Mouse (Mus musculus) embryo, embryonic 10.5 days (tissue): ENCODE data around the gene Lrp5.
A peak's percentile ranks its signal among the peaks of the same experiment; 100 is the strongest.

Experiments
- DNase-seq: peaks from one replicate; pipeline ENCODE4 v3.0.0-alpha.2; 2015; ENCODE audit warnings: low spot score

Lrp5 gene

DNA sequence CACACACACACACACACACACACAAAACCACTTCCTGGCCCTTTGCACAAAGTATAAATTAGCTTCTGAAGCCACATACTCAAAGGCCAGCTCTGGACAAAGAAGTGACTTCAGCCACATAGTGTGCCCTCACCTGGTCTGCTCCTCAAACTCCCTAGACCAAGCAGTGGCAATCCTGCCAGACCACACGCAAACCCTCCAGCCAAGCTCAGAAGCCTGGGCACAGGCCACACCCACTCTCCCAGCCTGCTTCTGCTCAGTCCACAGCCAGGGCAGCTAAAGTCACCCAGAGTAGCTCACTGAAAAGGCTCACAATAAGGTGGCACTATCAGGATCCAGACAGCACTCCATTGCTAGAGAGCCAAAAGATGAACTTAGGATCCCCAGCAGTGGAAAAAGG, 30.2 kb downstream of the Lrp5 start:
- DNase-seq: no peak

DNA sequence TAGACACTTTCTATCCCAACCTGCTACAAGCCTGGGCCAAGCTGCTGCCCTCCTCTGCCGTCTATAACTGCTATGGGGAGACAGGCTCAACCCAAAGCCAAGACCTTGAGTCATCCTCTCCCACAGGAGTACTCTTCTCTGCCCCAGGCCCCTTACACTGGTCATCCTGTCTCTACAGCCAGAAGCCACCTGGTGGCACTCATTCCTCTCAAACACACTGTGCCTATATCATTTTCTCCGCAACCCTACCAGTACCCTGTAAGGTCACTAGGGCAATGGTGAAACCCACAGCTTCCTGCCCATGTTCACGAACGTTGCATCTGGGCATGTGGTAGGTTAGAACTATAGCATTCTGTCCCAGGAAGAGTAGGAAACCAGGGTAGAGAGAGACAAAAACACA, 31.4 kb downstream of the Lrp5 start:
- DNase-seq: no peak

DNA sequence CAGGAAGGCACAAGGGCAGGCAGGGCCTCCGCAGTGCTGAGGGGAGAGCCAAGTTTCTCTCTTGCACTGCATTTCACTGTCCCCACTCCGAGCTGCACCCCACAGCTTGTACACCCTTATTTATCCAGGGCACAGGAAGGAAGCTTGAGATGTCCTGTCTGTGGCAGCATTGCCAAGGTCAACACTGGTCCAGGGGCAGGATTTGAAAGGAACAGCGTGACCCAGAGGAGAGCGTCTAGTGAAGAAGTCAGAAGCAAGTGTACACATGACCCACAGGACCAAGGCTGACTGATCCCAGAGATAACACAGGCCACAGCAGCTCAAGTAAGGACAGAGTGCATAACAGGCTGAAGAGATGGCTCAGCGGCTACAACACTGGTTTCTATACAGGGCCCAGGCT, 32.3 kb downstream of the Lrp5 start:
- DNase-seq: no peak

DNA sequence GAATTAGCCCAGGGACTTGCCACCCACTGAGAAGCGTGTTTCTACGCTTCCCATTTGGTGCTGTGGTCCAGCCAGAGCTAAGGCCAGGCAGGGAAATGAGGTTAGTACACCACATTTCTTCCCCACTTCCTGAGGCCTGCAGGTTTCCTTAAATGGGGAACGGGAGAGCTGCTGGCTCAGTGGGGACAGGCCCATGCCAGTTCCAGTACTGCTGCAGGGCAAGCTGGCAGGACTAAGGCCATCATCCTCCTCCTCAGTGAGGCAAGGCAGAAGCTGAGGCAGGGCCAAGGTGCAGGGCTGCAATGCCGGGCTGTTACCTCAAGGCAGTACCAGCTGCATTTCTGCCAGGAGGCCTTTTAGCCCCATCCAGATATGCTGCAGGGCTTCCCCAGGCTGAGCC, 32.9 kb downstream of the Lrp5 start:
- no peak for DNase-seq

DNA sequence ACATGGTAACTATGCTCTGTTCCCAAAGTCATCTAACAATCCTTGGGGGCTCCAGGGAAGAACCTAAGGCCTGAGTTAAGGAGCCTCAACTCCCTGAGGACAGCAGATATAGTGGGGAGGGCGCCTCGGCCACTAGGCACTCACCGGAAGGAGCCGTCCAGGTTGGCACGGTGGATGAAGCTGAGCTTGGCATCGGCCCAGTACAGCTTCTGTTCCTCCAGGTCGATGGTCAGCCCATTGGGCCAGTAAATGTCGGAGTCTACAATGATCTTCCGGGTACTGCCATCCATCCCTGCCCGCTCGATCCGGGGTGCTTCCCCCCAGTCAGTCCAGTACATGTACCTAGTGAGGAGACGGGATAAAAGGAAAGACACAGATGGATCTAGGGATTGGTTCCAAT, 34.4 kb downstream of the Lrp5 start:
- DNase-seq: no peak

DNA sequence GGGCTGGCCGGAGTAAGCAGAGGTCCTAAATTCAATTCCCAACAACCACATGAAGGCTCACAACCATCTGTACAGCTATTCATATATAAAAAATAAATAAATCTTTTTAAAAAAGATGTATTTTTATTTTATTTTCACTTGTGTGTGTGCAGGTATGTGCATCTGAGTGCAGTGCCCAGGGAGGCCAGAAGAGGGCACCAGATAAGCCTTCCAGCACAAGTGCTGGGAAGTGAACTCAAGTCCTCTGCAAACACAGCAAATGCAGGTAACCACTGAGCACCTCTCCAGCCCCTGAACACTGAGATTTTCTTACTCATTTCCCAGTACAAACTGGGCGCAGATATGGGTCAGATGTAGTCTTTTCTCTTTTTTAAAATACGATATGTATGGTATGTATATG, 35.1 kb downstream of the Lrp5 start:
- peak; percentile 16 for DNase-seq

DNA sequence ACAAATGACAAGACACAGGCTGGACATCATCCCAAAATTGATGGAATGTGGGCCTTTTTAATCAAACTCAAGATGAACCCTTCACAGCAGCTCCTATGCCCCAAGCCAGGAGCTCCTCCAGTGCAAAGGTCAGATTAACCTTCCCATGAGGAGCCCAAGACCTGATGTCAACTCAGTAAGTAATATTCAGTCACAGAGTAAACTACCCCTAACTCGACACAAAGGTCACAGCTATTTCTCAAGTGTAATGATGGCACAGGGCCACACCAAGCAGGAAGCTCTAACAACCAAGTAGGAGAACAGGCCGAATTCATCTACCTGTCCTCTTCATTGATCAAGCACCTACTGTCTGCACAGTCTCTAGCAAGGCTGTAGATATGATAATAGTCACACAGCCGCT, 35.9 kb downstream of the Lrp5 start:
- DNase-seq: no peak

DNA sequence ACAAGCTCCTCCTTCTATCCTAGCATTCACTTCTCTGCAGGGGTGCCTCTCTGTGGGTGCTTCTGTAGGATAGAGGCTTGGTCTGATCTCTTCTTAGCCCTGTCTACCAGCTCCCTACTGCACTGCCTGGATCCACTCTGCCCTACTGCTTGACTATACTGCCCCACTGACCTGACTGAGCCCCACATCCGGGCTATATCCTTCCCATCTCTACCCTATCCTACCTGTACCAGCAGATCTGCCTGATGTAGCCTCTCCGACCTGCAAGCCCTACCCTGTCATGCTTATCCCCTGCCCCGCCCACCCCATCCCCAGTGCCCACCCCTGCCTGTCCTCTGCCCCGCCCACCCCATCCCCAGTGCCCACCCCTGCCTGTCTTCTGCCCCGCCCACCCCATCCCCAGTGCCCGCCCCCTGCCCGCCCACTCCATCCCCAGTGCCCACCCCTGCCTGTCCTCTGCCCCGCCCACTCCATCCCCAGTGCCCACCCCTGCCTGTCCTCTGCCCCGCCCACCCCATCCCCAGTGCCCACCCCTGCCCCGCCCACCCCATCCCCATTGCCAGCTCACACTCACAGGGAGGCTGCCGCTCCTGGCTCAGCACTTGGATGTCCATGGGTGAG, 37.4 kb downstream of the Lrp5 start:
- no peak for DNase-seq

DNA sequence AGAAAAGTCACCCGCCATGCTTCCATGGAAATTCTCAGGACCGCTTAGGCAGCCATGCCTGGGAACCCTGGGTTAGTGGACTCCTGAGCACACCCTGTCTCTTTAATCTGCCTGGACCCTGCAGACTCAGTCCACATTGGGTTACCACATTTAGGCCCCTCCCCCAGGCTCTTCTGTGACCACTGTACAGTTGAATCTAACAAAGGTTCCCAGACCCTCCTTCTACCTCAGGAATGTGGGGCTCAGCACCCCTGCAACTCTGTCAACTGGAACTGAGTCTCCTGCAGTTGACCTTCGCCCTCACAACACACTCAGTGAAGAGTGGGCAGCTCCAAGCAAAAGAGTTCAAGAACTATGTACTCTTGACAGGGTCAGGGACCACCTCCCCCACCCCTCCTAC, 38.4 kb downstream of the Lrp5 start:
- DNase-seq: no peak

DNA sequence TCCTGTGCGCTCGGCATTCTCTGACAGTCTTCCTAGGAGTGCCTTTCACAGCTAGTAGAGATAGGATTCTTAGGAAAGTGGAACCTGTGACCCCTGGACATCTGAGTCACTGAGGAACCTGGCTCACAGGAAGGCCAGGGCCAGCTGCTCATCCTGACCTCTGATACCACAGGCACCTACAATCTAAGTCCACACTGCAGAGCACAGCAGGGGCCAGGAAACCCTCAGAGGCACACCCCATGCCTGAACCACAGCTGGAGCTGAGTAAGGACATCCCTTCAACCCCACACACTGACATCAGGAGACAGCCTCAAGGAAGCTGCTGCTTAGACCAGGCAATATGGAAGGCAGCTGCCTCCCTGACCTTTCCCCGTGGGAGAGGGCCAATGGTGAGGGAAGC, 40.6 kb downstream of the Lrp5 start:
- no peak for DNase-seq

DNA sequence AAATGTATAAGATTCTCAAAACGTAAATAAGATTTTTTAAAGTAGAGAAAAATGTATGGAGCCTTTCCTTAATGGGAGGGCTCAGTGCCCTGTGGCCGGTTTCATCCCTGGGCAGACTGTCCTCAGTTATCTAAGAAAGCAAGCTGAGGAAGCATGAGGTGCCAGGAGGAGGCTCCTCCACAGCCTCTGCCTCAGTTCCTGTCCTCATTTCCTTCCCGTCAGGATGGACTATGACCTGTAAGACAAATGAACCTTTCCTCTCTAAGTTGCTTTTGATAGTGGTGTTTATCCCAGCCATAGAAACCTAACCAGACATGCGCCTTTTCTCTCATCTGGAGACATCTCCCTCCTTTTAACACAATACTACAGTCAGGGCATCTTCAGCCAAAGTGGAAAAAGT, 41.0 kb downstream of the Lrp5 start:
- DNase-seq: no peak

DNA sequence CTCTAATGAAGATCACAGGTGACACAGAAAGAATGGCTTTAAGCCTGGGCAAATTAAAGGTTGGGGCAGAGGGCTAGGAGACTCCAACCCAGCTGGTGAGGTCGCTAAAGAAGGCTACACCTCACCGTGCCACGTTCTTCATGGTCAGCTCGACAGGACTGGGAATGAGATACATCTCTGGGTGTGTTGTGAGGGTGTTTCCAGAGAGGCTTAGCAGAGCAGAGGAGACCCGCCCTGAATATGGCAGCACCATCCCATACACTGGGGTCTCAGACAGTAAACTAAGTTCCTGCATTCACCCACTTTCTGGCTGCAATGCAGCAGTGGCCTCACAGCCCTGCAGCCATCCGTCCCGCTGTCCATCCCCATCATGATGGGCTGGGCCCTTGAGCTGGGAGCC, 46.8 kb downstream of the Lrp5 start:
- no peak for DNase-seq

DNA sequence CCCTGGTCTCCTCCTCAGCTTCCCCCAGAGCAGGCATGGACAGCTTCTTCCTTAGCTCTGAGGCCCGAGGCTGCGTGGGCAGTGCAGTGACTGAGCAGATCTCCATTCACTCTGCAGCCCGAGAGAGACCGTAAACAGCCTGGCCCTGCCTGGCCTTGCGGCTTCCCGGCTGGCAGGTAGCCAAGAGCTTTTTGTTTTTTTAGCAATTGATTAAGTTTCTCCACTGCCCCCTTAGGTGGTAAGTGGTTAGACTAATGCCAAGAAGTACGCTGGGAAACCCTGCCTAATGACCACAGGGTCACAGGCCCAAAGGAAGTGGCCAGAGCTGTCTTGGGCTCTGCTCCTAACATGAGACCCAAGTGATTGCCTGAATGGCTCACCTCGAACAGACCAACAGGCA, 47.7 kb downstream of the Lrp5 start:
- DNase-seq: peak; percentile 7

DNA sequence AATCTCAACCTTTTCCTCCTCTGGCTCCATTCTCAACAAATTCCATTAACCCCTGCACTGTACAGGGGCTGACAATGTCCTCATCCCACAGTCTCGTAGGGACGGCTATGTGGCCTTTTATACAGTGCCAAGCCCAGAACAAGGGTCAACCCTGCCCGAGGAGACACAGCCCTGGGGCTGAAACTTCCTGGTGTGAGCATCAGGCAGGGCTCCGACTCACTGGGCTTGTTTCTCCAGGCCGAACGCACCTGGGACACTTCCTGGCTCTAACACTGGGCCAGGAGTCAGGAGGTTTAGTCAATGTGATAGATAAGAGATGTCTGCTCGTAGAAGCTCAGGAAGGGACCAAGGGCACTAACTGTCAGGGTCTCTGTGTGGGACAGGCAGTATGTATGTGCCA, 54.3 kb downstream of the Lrp5 start:
- no peak for DNase-seq

DNA sequence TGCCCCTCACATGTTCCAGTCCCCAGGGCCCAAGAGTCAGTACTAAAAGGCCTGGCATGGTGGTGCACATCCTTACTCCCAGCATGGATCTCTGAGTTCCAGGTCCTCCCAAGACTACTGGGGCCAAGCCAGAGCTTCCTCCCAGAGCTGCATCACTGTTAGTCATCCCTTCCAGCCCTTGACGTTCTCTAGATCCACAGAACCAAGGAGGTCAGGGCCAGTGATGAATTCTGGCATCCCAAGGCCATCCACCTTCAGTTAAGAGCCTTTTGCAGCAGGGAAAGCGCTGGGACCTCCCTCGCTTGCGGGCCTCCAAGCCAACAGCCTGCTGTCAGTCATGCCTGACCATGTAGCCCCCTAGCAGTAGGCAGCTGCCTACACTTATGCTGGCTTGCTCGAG, 54.9 kb downstream of the Lrp5 start:
- DNase-seq: no peak

DNA sequence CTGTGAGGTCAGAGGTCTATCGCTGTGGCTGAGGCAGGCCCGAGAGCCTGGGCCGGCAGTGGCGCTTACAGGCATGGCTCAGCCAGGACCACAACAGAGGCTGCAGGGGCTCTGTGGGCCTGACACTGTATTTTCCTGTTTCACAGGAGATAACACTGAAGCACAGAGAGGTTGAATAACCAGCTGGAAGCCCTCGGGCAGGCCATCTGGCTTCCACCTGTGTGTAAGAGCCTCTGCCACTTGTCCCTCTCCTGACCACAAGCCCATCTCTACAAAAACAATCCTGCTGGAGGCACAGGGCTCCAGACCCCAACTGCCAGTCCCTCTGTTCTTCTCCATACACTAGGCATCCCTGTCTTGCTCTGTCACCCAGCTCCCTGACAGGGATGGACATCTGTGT, 55.9 kb downstream of the Lrp5 start:
- DNase-seq: no peak

DNA sequence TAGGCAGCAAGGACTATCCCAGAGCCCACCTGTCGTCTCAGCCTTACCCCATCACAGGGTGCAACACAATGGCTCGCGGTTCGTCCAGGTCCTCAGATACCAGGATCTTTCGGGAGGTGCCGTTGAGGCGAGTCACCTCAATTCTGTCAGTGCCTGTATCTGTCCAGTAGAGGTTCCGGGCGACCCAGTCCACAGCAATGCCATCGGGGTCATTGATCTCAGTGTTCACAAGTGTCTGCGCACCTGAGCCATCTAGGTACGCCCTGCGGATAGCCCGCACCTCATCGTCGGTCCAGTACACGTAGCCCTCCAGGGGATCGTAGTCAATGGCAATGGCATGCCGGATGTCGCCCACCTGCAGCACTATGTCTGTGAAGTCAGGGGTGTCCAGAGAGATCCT, 56.3 kb downstream of the Lrp5 start:
- DNase-seq: no peak

DNA sequence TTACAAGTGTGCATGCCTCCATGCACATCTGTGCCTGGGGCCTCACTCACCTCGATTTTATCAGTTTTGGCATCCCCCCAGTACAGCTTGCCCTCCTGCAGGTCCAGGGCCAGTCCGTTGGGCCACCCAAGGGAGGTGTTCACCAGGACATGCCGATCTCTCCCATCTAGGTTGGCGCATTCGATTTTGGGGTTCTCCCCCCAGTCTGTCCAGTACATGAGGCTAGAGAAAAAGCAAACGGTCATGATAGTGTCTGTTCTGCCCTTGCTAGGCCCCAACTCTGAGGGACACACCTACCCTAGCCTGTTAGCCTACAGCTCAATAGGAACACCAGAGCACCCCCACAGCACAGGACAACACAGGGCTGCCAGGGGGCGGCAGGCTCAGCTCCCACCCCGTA, 58.1 kb downstream of the Lrp5 start:
- DNase-seq: no peak

DNA sequence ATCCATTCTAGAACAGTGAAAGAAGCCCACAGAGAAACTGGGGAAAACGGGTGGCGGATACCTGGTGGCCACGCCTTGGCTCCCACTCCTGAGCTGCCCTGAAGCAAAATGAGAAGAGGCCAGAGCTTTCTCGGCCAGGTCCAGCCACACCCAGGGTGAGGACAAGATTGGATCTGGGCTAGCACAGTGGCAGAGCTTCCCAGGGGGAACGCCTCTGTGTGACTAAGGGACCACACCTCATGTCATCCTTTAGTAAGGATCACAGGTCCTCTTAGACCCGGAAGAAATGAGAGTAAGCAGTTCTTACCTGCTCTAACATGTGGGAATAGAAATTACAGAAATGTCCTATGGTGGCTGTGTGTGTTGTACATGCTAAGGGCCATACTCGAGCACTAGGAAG, 61.3 kb downstream of the Lrp5 start:
- DNase-seq: no peak

DNA sequence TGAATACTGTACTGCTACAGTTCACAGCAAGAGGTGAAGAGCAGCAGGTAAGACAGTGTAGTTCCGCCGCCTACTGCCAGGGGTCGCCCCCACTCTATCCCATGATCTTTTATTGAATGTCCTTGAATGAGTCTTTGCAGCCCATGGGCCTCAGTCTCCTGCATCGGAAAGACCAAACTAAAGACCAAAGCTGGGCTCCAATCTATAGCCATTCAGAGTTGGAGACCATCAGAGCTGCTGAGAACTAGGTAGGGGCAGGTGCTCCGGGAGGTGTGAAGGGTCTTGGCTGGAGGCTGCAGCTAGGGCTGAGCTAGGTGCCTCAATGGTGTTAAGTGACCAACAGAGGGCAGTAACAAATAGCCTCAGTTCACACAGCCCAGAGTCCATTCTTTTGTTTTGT, 62.5 kb downstream of the Lrp5 start:
- peak; percentile 65 for DNase-seq

DNA sequence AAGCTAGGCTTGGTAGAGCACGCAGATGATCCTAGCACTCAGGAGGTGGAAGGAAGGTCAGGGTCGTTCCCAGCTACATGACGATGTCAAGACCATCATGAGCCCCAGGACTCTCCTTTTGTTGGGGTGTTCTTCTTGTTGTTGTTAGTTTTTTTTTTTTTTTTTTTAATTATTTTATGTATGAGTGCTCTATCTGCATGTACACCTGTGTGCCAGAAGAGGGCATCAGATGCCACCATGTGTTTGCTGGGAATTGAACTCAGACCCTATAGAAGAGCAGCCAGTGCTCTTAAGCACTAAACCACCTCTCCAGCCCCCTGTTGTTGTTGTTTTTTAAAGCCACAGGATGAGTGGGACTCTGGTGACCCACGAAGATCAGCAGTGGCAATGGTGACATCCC, 63.1 kb downstream of the Lrp5 start:
- DNase-seq: no peak

DNA sequence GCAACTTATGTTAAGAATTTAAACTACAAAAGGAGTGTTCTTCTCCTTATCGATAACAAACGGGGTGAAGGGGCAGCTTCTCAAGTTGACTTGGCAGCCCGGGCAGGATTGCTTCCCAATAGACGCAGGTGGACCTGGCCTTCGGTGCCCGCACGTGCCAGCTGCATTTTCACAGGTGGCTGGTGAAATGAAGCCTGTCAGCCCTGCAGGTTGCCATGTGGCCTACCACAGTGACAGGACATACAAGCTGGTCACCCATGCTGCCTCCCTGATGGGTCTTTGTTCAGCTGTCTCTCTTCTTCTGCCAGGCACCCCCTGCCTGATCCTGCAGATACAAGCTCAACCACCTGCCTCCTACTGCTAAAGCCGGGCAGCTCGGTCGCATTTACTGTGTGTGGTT, 65.5 kb downstream of the Lrp5 start:
- no peak for DNase-seq

DNA sequence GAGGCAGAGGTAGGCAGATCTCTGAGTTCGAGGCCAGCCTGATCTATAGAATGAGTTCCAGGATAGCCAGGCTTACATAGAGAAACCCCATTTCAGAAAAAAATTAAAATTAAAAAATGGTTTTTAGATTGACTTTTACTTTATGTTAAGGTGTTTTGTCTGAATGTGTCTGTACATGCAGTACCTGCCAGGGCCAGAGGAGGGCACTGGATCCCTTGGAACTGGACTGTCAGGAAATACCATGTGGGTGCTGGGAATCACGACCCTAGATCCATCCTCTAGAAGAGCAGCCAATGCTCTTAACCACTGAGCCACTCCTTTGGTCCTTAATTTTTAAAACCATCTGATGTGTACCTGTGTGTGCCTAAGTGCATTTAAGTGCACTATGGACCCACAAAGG, 67.0 kb downstream of the Lrp5 start:
- no peak for DNase-seq

DNA sequence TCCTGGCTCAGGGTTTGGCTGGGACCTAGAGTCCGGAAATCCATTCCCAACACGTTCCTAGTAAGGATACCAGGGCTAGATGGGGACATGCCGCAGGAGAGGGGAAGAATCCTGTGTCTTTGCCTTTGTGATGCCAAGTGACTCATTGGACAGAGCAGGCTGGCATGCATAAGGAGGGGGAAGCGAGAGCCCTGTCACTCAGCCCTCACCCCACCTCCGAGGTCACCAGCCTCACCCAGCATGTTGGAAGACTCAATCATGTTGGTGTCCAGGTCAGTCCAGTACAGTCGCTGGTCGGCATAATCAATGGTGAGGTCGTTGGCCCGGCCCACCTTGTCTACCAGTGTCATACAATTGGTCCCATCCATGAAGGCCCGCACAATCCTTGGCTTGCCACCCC, 72.4 kb downstream of the Lrp5 start:
- DNase-seq: no peak
